Mouse (Mus musculus) cortical plate, adult 2 months (tissue): ENCODE results near the gene Sap30l. TPM values are rescaled to one million over a fixed set of nuclear protein-coding genes. Genes with fewer than 3 reads are reported as not detected.
"Not testable (repeated sequence)": the region's sequence is repeated elsewhere in the genome, so short reads cannot be mapped to it uniquely, and the experiment has no call there.

Experiments
- H3K27ac ChIP-seq: fragments of 200-500 bp; 2 replicates; pipeline ENCODE4 v1.5.1; 2012; ENCODE audit warnings: low read length, control low read depth, inconsistent platforms; ENCODE audit not compliant: insufficient read depth
- H3K4me1 ChIP-seq: fragments of 200-500 bp; 2 replicates; pipeline ENCODE4 v1.6.1; 2011; ENCODE audit warnings: low read length; ENCODE audit not compliant: control insufficient read depth, insufficient read depth
- H3K4me3 ChIP-seq: fragments of 200-500 bp; 2 replicates; pipeline ENCODE4 v1.5.1; 2011; ENCODE audit warnings: mild to moderate bottlenecking, low read length, control low read depth; ENCODE audit not compliant: insufficient read depth
- CTCF ChIP-seq: fragments of 200-500 bp; IDR thresholded peaks from 2 replicates; pipeline ENCODE4 v1.5.1; 2011; ENCODE audit warnings: mild to moderate bottlenecking, control low read depth, low read length; ENCODE audit not compliant: insufficient read depth; ENCODE audit errors: extremely low read depth
- POLR2A ChIP-seq: fragments of 200-500 bp; IDR thresholded peaks from 2 replicates; pipeline ENCODE4 v1.6.1; 2011; ENCODE audit warnings: mild to moderate bottlenecking, low read length, control low read depth; ENCODE audit not compliant: insufficient read depth; ENCODE audit errors: extremely low read depth
- polyA plus RNA-seq: library from polyadenylated mRNA; depleted of rRNA; stranded (reverse); fragments of >200 nt; gene quantifications from 2 replicates; pipeline ENCODE4 v1.2.3, GENCODE M21; 2012

Sap30l gene
- polyA plus RNA-seq, 1 experiment, result 37.7 TPM

GRCm38 (mm10) chr11:57812212-57812611 lies 10.8 kb downstream of the Sap30l start:
- TF ChIP-seq POLR2A (no peak), CTCF (no peak)
- no peaks in the 10 kb centered on the region for H3K4me1 ChIP-seq
- no peak overlapping the region for H3K4me3 ChIP-seq
- H3K27ac ChIP-seq, result no peak overlapping the region

- Histone ChIP-seq H3K4me1 (no peaks in the 10 kb centered on the region), H3K4me3 (no peak overlapping the region), H3K27ac (no peak overlapping the region)
- TF ChIP-seq POLR2A (no peak), CTCF (no peak)
These were observed 12.2 kb downstream of the Sap30l start for GRCm38 (mm10) chr11:57813641-57814040.

GRCm38 (mm10) chr11:57818189-57818588 lies 16.8 kb downstream of the Sap30l start:
- TF ChIP-seq CTCF (no peak), POLR2A (no peak)
- no peak overlapping the region for H3K27ac ChIP-seq
- no peaks in the 10 kb centered on the region for H3K4me1 ChIP-seq
- no peak overlapping the region for H3K4me3 ChIP-seq

- no peak overlapping the region for H3K27ac ChIP-seq
- H3K4me1 ChIP-seq, result no peaks in the 10 kb centered on the region
- no peak overlapping the region for H3K4me3 ChIP-seq
- TF ChIP-seq POLR2A (no peak), CTCF (peak; percentile 62)
These were observed 18.7 kb downstream of the Sap30l start for GRCm38 (mm10) chr11:57819999-57820581.

GRCm38 (mm10) chr11:57823159-57823558 lies 21.7 kb downstream of the Sap30l start:
- H3K4me1 ChIP-seq, H3K4me3 ChIP-seq, H3K27ac ChIP-seq: not testable (repeated sequence)

- Histone ChIP-seq H3K4me3 (no peak overlapping the region), H3K4me1 (no peaks in the 10 kb centered on the region), H3K27ac (no peak overlapping the region)
- no peak for TF ChIP-seq CTCF
- no peak for TF ChIP-seq POLR2A
These were observed 22.3 kb downstream of the Sap30l start for GRCm38 (mm10) chr11:57823714-57824113.

GRCm38 (mm10) chr11:57825234-57825633 lies 23.8 kb downstream of the Sap30l start:
- H3K4me3 ChIP-seq, H3K27ac ChIP-seq, H3K4me1 ChIP-seq: not testable (repeated sequence)

GRCm38 (mm10) chr11:57827048-57827914 lies 25.8 kb downstream of the Sap30l start:
- H3K4me1 ChIP-seq, result no peaks in the 10 kb centered on the region
- TF ChIP-seq CTCF, result no peak
- 0 out of 2 replicates have a peak overlapping the region, but pooled peaks have one; percentile 18 for H3K4me3 ChIP-seq
- no peak overlapping the region for H3K27ac ChIP-seq

GRCm38 (mm10) chr11:57827915-57828545 lies 26.6 kb downstream of the Sap30l start:
- 0 out of 2 replicates have a peak overlapping the region, but pooled peaks have one; percentile 18 for H3K4me3 ChIP-seq
- TF ChIP-seq CTCF (no peak), POLR2A (no peak)
- no peak overlapping the region for H3K27ac ChIP-seq
- H3K4me1 ChIP-seq, result no peaks in the 10 kb centered on the region
